Mouse (Mus musculus): ENCODE measurements around the gene Gm5797. TPM values are rescaled to one million over a fixed set of nuclear protein-coding genes. Genes with fewer than 3 reads are reported as not detected.
"Not testable (repeated sequence)": the region's sequence is repeated elsewhere in the genome, so short reads cannot be mapped to it uniquely, and the experiment has no call there.

Gene Gm5797
- polyA plus RNA-seq (2017; shearing (Covaris generic)): not detected

GRCm38 (mm10) chr14:7332295-7332694 is at the start of gene Gm5797:
Gm5797 (minus strand) TSS chr14:7332395.
- not testable (repeated sequence) for ATAC-seq

DNA sequence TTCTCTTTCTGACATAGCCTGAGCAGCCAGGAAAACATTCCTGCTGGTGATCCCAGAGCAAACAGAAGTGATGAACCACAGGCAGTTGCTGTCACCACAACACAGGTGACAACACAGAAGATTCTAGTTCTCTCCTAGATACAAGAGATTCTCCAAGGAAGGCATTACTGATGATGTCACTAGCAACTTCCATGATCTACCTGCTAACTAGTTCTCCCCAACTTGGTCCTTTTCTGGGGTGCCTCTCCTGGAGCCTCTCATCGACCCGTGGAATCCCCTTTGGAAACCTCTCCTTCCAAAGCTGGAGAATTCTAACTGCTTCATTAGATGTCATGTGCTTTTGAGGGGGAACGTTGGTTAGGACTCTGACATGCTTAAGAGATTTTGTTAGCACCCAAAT is 32.8 kb upstream of the Gm5797 start, which contains the start of gene Gm8374:
Gene Gm8374, minus strand, starts transcription at position 101 of the 400 bp plus-strand sequence.
- not testable (repeated sequence) for ATAC-seq

DNA sequence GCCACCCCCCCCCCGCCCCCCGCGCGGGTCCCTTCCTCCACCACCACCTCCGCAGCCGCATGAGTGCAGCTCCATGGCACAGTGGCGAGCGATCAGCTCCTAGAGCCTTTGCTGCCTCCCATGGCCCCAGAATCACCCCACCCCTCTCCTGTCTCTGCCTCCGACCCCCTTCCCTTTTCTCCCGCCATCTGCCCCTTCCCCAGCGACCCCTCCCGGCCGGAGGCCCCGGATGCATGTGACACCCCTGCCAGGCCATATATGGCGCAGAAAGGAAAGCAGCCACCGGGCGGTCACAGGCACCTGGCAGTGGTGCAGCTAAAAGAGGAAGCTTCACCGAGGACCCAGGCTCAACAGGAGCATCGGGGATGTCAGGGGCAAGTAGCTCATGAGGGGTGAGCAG is 17.1 kb downstream of the Gm5797 start:
- ATAC-seq: peak; percentile 45

DNA sequence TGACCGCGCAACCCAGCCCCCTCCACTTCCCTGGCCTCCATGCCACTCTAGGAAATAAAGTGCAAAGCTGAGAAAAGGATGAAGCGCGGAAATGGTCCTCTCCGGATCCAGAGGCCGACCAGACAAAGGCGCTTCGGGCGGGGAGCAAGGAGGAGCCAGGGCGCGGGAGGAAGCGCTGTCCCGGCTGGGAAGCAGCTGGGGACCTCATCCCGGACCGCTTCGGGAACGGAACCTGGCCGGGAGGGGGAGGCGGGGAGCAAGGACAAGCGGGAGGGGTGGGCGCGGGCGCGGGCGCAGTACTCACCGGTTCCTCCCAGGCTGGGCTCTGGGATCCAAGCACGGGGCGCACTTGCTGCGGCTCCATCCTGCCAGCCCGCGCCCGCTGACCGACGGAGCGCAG is 17.5 kb downstream of the Gm5797 start, which contains the start of gene Gm3739:
Gene Gm3739, minus strand, starts transcription at position 389 of the 400 bp plus-strand sequence.
- ATAC-seq: not testable (repeated sequence)

Other genes starting within 250 kb of the Gm5797 start
- 1 to 10 TPM; 1.4 to 5.7 TPM for gene Gm3696, start 231.8 kb downstream of the Gm5797 start, polyA plus RNA-seq (2017; shearing (Covaris generic))
- not detected for gene Gm6676, start 207.0 kb downstream of the Gm5797 start, polyA plus RNA-seq (2017; shearing (Covaris generic))
- 10 to 100 TPM in 1 of 2 experiments, 1 to 10 TPM in 1; 9.1 to 12.3 TPM for gene Gm3512, start 157.9 kb downstream of the Gm5797 start, polyA plus RNA-seq (2017; shearing (Covaris generic))
- gene Gm16434, start 137.9 kb downstream of the Gm5797 start, polyA plus RNA-seq (2017; shearing (Covaris generic)): not detected
- gene Gm3727, start 67.7 kb downstream of the Gm5797 start, polyA plus RNA-seq (2017; shearing (Covaris generic)): not detected
- 10 to 100 TPM; 13.8 to 15.0 TPM for gene Gm3739, start 17.3 kb downstream of the Gm5797 start, polyA plus RNA-seq (2017; shearing (Covaris generic))
- not detected for gene Gm8374, start 32.7 kb upstream of the Gm5797 start, polyA plus RNA-seq (2017; shearing (Covaris generic))
- not detected for gene Gm3755, start 118.5 kb upstream of the Gm5797 start, polyA plus RNA-seq (2017; shearing (Covaris generic))
- 10 to 100 TPM; 13.7 to 19.4 TPM for gene Gm3752, start 151.4 kb upstream of the Gm5797 start, polyA plus RNA-seq (2017; shearing (Covaris generic))
- 1 to 10 TPM; 2.5 to 6.6 TPM for gene Gm3558, start 236.2 kb upstream of the Gm5797 start, polyA plus RNA-seq (2017; shearing (Covaris generic))

Measured in CD4-positive, CD25-positive, alpha-beta regulatory T cell, adult 4 months (primary cell).